Mouse (Mus musculus) stomach, postnatal 0 days (tissue): ENCODE data around the gene Ensa. TPM values are rescaled to one million over a fixed set of nuclear protein-coding genes. Genes with fewer than 3 reads are reported as not detected.

Experiments used
- ATAC-seq: fragments of 200-750 bp; cut with Nextera tagmentation; 2 replicates; pipeline ENCODE4 v1.8.0; 2017; ENCODE audit not compliant: low FRiP score, low TSS enrichment
- DNase-seq: peaks from one replicate; pipeline ENCODE4 v3.0.0-alpha.2; 2016; ENCODE audit warnings: low spot score
- H3K27ac ChIP-seq: fragments of 300-500 bp; sonication (generic); replicated peaks from 2 replicates; pipeline ENCODE4 v1.5.1; 2014; ENCODE audit warnings: mild to moderate bottlenecking, control low read depth
- H3K27me3 ChIP-seq: fragments of 300-500 bp; sonication (generic); 2 replicates; pipeline ENCODE4 v1.6.1; 2014; ENCODE audit warnings: low read length; ENCODE audit not compliant: control insufficient read depth, insufficient read depth
- H3K36me3 ChIP-seq: fragments of 300-500 bp; sonication (generic); 2 replicates; pipeline ENCODE4 v1.6.1; 2014; ENCODE audit warnings: low read length, mixed read lengths; ENCODE audit not compliant: control insufficient read depth, insufficient read depth
- H3K4me1 ChIP-seq: fragments of 300-500 bp; sonication (generic); replicated peaks from 2 replicates; pipeline ENCODE4 v1.6.1; 2014; ENCODE audit warnings: antibody characterized with exemption; ENCODE audit not compliant: control insufficient read depth, insufficient read depth
- H3K4me2 ChIP-seq: fragments of 300-500 bp; sonication (generic); replicated peaks from 2 replicates; pipeline ENCODE4 v1.6.1; 2014; ENCODE audit warnings: low read depth, mild to moderate bottlenecking, control low read depth, moderate library complexity
- H3K4me3 ChIP-seq: fragments of 300-500 bp; sonication (generic); 2 replicates; pipeline ENCODE4 v1.5.1; 2014; ENCODE audit warnings: low read depth, low read length, control low read depth
- H3K9ac ChIP-seq: fragments of 300-500 bp; sonication (generic); 2 replicates; pipeline ENCODE4 v1.6.1; 2014; ENCODE audit warnings: mild to moderate bottlenecking, low read length, control low read depth, mixed read lengths
- H3K9me3 ChIP-seq: fragments of 300-500 bp; sonication (generic); 2 replicates; pipeline ENCODE4 v1.6.1; 2016; ENCODE audit warnings: low read length; ENCODE audit not compliant: control insufficient read depth
- CTCF ChIP-seq: IDR thresholded peaks from 2 replicates; pipeline ENCODE4 v1.5.1; 2016; ENCODE audit warnings: antibody characterized with exemption, low read depth, mild to moderate bottlenecking, moderate library complexity
- EP300 ChIP-seq: optimal IDR thresholded peaks from 2 replicates; pipeline ENCODE3; 2016; ENCODE audit warnings: antibody characterized with exemption
- WGBS: fragments of 180-500 bp; shearing (Covaris S2); extraction: QIAGEN DNeasy Blood & Tissue Kit; methylation state at CpG from one replicate; pipeline ENCODE4 v1.1.7; 2014; 5-methylcytosine and 5-hydroxymethylcytosine counted together
- polyA plus RNA-seq: library from polyadenylated mRNA; unstranded; fragments of >200 nt; fragmentation: Nextera tagmentation; extraction: Ambion mirVana; gene quantifications from 2 replicates; pipeline ENCODE4 v1.2.1, GENCODE M21; 2015

Ensa gene
- polyA plus RNA-seq, 1 experiment from 2014 or later: 44.2 TPM

GRCm38 (mm10) chr3:95645313-95646235 lies 20.8 kb downstream of the Ensa start:
- Histone ChIP-seq H3K4me2 (no peak overlapping the region), H3K4me3 (no peak overlapping the region), H3K36me3 (no peaks in the 10 kb centered on the region), H3K27ac (no peak overlapping the region), H3K9me3 (no peaks in the 10 kb centered on the region), H3K4me1 (0 out of 2 replicates have a peak, but pooled peaks cover 2% of the 10 kb centered on the region), H3K9ac (no peak overlapping the region), H3K27me3 (no peaks in the 10 kb centered on the region)
- DNase-seq (no peak), ATAC-seq (peak; percentile 61; the same call in 1 of the 2 replicates)
- 60% methylated on average over 10 of the region's 10 CpGs for whole genome bisulfite sequencing
- no peak for TF ChIP-seq CTCF
- TF ChIP-seq EP300: no peak

- no peak overlapping the region for H3K9ac ChIP-seq
- H3K9me3 ChIP-seq: no peaks in the 10 kb centered on the region
- H3K4me2 ChIP-seq: no peak overlapping the region
- H3K4me3 ChIP-seq: no peak overlapping the region
- ATAC-seq: no peak
- no peaks in the 10 kb centered on the region for H3K27me3 ChIP-seq
- TF ChIP-seq EP300 (no peak), CTCF (no peak)
- H3K27ac ChIP-seq: no peak overlapping the region
- peaks cover 6% of the 10 kb centered on the region; the same call in 1 of the 2 replicates for H3K4me1 ChIP-seq
- WGBS: 77% methylated on average over 5 of the region's 5 CpGs
- DNase-seq: no peak
- H3K36me3 ChIP-seq: no peaks in the 10 kb centered on the region
Observed at GRCm38 (mm10) chr3:95648016-95648415, 23.2 kb downstream of the Ensa start.

GRCm38 (mm10) chr3:95650276-95651032 lies 25.7 kb downstream of the Ensa start:
- Histone ChIP-seq H3K4me1 (peaks cover 6% of the 10 kb centered on the region; the same call in 1 of the 2 replicates), H3K27me3 (no peaks in the 10 kb centered on the region), H3K36me3 (no peaks in the 10 kb centered on the region), H3K27ac (peak overlapping the region; percentile 92), H3K9me3 (no peaks in the 10 kb centered on the region), H3K4me2 (no peak overlapping the region), H3K4me3 (no peak overlapping the region), H3K9ac (no peak overlapping the region; the same call in 1 of the 2 replicates)
- TF ChIP-seq EP300 (peak; percentile 57), CTCF (no peak)
- WGBS: 48% methylated on average over 6 of the region's 6 CpGs
- DNase-seq (no peak), ATAC-seq (peak; percentile 72)

DNA sequence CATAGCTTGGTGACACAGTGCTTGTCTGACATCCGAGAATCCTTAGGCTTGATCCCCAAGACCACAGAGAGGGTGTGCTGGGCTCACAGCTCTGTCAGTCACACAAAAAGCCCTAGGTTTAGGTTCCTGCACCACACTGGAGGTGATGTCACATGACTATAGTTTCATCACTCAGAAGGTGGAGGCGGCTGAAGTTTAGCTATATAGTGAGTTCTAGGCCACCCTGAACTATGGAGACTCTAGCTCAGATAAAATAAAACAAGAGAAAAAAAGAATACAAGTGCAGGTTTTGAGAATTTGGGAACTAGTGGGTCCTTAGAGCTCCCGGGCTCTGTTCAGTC lies 26.2 kb downstream of the Ensa start:
- DNase-seq (no peak), ATAC-seq (no peak)
- Histone ChIP-seq H3K4me2 (no peak overlapping the region), H3K36me3 (no peaks in the 10 kb centered on the region), H3K9me3 (no peaks in the 10 kb centered on the region), H3K9ac (no peak overlapping the region; the same call in 1 of the 2 replicates), H3K4me3 (no peak overlapping the region), H3K4me1 (peaks cover 6% of the 10 kb centered on the region; the same call in 1 of the 2 replicates), H3K27ac (peak overlapping the region; percentile 92), H3K27me3 (no peaks in the 10 kb centered on the region)
- 75% methylated on average over 3 of the region's 3 CpGs for WGBS
- TF ChIP-seq EP300: no peak
- no peak for TF ChIP-seq CTCF

GRCm38 (mm10) chr3:95651391-95652203 lies 26.8 kb downstream of the Ensa start:
- Histone ChIP-seq H3K4me2 (no peak overlapping the region), H3K27me3 (no peaks in the 10 kb centered on the region), H3K4me1 (peaks cover 6% of the 10 kb centered on the region; the same call in 1 of the 2 replicates), H3K4me3 (no peak overlapping the region), H3K27ac (peak overlapping the region; percentile 92), H3K36me3 (no peaks in the 10 kb centered on the region), H3K9me3 (no peaks in the 10 kb centered on the region), H3K9ac (no peak overlapping the region)
- DNase-seq (no peak), ATAC-seq (no peak)
- WGBS: 86% methylated on average over 16 of the region's 16 CpGs
- TF ChIP-seq EP300 (no peak), CTCF (no peak)
